Mouse (Mus musculus) olfactory bulb, adult 2 months (tissue): ENCODE results near the gene Trim37.

ENCODE experiments used
- CTCF ChIP-seq: fragments of 200-500 bp; IDR thresholded peaks from 2 replicates; pipeline ENCODE4 v1.5.1; 2012; ENCODE audit warnings: low read depth, mild to moderate bottlenecking, low read length, moderate library complexity; ENCODE audit not compliant: insufficient read depth
- POLR2A ChIP-seq: fragments of 200-500 bp; IDR thresholded peaks from 2 replicates; pipeline ENCODE4 v1.6.1; 2012; ENCODE audit warnings: mild to moderate bottlenecking, low read depth, low read length, moderate library complexity; ENCODE audit not compliant: insufficient read depth

GRCm38 (mm10) chr11:87240141-87240832 is 113.4 kb downstream of the Trim37 start:
- TF ChIP-seq CTCF (no peak), POLR2A (no peak)
